Mouse (Mus musculus) erythroid progenitor cell, adult 5-6 weeks (primary cell): ENCODE data around the gene Gm5475. TPM values are rescaled to one million over a fixed set of nuclear protein-coding genes. Genes with fewer than 3 reads are reported as not detected.
"Not testable (repeated sequence)": the region's sequence is repeated elsewhere in the genome, so short reads cannot be mapped to it uniquely, and the experiment has no call there.

ENCODE experiments used
- ATAC-seq: replicated peaks from 2 replicates; pipeline ENCODE4 v1.8.0; 2016; ENCODE audit warnings: moderate number of reproducible peaks, mild to moderate bottlenecking, moderate TSS enrichment, inconsistent platforms; ENCODE audit not compliant: poor library complexity, low FRiP score, severe bottlenecking
- total RNA-seq, 2 experiments: library from RNA; stranded (forward) in 1 of 2; stranded (reverse) in 1 of 2; fragments of 150-400 nt in 1 of 2; fragments of 186-747, 209-891 nt in 1 of 2; gene quantifications; 2 replicates each; pipeline versions ENCODE4 v1.2.3 to v1.2.4; 2015 to 2017; ENCODE audit warnings: low replicate concordance in 2 of 2

Gene Gm5475
- total RNA-seq (2015; ENCODE audit: low replicate concordance): not detected in 2 replicates
- total RNA-seq (2017; ENCODE audit: low replicate concordance): 0.51 TPM in 1 of 2 replicates, not detected in the other

DNA sequence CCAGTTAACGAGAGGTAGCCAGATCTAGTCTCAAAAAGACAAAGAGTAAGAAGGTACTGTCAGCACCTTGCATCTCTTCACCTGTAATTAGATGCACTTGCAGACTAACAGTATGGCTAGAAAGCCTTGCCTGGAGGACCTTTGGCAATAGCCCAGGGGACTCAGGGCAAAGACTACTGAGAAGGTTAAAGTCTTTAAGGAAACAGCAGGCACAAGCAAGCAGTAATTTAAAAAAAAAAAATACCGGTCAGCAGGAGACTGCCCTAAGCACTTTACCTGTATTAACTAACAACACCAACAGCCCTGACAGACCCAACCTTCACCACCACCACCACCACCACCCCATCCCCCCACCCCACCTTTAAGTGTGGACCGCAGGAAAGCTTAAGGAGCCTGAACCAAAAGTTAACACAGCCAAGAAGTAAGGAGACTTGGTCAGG, at the start of gene Gm5475:
Gene Gm5475, plus strand, starts transcription at position 390 of the 440 bp plus-strand sequence.
- ATAC-seq: not testable (repeated sequence)

DNA sequence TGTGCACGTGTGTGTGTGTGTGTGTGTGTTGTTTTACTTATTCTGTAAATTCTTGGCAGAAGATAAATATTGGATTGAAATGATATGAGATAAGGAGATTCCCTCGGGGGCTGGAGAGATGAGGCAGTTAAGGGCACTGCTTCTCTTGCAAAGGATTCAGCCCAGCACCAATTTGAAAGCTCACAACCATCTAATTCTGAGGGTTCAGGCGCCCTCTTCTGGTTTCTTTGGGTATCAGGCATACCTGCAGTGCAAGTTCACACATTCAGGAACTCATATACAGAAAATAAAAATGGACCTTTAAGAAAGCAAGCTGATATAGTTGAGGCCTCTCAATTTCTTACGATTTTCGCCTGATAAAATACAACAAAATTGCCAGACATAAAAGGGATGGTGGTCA, 46.9 kb upstream of the Gm5475 start:
- no peak for ATAC-seq

DNA sequence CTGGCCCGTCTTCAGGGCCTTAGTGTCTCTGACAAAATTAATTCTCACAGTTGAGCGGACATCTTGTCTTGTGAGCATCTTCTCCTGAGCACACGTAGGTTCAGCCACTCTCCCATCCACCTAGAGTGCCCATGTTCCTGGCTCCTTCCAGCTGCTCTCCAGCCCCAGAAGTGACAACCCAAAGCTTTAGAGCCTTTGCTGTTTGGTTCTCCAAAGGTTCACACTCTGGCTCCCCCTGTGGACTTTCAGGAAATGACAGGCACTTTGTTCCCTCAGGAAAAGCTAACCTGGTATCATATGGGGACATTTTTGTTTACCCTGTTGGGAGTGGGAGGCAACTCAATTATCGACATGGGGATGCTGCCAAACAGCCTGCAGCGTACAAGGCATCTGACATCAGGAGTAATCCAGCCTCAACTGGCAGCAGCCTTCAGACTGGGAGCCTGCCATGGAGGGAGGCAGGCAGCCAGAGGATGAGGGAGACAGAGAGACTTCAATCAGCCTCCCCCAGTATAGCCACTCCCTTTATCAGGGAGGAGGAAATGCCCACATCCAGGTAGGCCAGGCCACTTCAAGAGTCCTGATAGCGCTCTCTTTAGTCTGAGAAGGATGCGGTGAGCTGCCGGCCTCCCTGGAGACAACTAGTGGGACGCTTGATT, 44.0 kb upstream of the Gm5475 start:
- peak; percentile 81 for ATAC-seq

DNA sequence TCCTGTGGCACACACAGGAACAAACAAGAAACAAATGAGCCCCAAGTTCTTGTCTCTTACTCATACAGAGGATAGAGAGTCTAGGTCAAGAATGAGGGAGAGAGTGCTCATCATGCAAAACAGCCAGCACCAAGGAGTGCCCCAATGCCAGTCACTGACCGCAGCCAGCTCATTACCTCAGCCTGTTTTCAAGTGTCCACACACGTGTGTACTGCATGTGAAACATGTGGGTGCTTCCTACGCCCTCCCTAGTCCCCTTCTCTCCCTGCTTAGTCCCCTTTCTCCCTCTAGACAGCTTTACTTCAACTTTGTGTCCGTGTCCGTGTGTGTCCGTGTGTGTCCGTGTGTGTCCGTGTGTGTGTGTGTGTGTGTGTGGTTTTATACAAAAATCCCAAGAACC, 42.3 kb upstream of the Gm5475 start:
- no peak for ATAC-seq

DNA sequence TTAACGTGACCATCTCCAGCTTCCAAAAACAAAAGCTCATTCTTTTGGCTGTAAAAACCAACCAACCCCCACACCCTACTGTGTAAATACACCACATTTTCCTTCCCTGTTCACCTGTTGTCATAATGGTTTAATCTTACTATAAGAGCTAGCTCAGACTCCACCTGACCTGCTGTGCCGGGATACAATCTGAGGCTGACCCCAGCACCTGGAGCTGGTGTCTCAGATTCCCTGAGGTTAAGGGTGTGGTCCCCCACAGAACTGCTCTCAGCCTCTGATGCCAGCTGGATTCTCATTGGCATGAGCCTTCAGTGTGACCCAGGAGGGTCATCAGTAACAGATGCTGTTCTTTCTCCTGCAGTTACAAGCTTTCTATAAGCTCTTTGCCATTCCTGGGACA, 41.8 kb upstream of the Gm5475 start:
- no peak for ATAC-seq

DNA sequence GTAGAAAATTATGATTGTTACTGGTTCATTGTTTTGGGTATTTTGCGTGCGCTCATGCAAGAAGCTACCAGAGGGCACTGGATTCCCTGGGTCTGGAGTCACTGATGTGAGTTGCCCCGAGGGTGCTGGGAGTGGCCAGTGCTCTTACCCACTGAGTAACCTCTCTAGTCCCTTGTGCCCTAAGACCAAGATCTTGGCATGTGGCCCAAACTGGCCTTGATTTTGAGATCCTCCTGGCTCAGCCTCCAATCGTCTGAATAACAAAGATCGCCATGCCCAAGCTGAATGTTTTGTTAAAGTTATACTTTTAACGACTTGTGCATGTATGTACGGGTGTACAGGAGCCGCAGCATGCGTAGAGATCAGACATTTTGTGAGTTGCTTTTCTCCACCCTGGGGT, 36.2 kb upstream of the Gm5475 start:
- ATAC-seq: no peak

DNA sequence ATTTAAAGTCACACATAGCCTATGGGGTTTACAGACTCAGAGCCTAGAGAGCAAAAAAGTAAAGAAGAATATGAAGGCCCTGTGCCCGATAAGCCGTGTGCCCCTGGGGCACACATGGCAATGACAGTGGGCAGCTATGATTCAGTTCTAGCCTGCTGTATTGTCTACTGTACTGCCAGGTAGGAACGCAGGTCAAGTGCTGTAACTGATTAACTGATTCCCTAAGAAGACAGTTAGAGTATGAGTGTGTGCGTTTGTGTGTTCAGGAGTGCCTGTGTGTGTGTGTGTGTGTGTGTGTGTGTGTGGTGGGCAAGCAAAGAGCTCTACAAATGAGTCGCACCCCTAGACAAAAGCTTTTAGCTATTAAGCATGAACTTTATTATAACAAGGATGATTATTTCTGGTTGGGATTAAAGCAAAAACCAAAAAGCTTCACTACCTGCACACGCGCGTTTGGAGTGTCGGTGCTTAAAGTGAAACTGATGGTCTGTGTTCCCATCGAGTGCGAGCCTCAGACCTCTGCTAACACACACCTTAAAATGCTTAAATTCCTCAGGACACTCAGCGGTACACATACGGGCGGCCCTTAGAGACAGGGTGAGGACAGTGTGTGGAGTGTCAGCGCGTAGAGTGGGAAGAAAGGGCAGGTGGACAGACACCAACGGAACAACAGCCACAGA, 34.3 kb upstream of the Gm5475 start:
- ATAC-seq: no peak

DNA sequence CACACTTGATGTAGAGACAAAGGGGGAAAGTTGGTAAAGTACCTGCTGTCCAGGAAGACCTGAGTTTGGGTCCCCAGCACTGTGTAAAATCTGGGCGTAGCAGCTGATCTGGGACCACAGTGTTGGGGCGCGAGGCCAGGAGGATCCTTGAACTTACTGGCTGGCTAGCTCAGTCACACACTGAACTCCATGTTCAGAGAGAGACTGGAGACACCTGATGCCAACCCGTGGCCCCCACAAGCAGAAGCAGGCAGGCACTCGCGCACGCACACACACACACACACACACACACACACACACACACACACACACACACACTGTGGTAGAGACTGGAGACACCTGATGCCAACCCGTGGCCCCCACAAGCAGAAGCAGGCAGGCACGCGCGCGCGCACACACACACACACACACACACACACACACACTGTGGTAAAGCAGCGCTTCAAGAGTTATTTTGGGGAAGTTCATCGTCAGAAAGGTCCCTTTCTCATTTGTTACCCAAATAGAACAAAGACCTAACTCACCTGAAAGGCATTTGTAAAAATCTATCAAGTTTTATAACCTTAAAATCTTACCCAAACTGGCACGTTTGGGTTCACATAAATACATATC, 33.6 kb upstream of the Gm5475 start:
- no peak for ATAC-seq

DNA sequence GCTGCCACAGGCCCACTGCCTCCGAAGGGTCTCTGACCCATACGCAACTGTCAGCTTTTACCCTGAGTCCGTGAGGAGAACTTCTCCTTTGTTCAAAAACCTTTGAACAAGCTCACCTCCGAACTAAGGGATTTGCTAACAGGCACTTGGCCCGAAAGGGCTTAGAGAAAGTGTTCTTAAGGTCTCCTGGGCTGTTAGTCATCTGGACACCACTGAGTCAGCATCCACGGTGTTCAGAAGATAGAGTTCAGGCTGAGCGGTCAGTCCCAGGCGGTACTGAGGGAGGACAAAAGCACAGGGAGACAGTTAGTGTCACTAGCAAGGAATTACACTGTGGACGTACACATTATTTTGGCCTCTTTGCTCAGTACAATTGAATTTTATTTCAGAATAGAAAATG, 33.1 kb upstream of the Gm5475 start:
- ATAC-seq: no peak

DNA sequence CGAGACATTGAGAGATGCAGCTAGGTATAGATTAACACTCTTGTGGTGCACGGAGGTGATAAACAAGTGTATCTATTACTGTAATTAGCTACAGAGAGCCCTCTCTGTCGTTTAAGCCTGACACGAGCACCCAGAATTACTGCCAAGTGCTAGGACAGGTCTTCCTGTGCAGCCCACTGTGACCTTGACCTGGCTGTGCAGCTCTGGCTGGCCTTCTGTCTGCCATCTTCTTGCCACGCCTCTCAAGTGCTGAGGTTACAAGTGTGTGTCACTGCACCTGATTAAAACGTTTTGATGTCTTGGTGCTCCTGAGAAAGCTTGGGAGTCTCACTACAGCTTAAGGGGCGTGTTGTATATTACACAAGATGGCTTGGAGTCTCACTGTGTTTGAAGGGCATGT, 30.9 kb upstream of the Gm5475 start:
- ATAC-seq: peak; percentile 47; the same call in 1 of the 2 replicates

DNA sequence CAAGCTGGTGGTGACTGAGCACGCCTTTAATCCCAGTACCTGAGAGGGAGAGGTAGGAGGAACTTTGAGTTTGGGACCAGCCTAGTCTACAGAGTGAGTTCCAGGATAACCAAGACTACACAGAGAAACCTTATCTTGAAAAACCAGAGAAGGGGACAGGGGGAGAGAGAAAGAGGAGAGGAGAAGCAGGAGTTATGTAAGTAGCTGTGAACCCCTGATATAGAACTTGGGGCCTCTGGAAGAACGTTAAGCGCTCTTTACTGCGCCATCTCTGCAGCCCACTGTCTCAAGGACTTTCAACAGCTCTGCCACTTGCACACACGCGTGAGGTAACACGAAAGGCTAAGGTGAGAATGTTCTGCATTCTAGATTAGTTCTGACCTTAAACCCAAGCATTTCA, 30.3 kb upstream of the Gm5475 start:
- ATAC-seq: peak; percentile 56

DNA sequence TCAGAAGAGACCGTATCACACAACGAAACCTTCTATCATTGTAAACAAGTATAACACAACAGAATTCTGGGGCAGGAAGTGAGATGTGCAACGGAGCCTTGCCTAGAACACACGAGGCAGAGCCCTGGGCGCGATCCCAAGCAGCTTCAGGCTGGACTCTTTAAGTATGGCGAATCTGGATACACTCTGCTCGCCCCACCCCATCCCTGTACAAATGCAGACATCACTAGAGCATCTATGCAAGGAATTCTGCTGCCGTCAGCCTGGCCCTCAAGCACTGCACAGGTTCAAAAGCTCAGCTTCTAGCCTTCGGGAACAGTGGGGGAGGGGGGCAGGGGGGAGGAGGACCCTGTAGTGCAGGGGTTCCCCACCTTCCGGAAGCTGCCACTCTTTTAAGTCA, 28.9 kb upstream of the Gm5475 start:
- no peak for ATAC-seq

DNA sequence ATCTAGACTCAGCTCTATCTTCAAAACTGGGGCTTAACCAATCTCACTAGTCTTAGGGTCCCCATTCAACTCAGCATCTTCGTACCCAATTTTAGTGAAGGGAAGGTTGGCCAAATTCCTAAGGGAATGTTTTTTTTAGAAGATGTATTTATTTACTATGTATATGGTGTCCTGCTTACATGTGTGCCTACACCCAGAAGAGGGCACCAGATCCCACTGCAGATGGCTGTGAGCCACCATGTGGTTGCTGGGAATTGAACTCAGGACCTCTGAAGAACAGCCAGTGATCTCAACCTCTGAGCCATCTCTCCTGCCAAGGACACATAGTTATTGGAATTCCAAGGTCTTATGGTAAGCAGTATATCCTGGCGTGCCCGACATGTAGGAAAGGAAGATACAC, 26.4 kb upstream of the Gm5475 start:
- ATAC-seq: no peak

DNA sequence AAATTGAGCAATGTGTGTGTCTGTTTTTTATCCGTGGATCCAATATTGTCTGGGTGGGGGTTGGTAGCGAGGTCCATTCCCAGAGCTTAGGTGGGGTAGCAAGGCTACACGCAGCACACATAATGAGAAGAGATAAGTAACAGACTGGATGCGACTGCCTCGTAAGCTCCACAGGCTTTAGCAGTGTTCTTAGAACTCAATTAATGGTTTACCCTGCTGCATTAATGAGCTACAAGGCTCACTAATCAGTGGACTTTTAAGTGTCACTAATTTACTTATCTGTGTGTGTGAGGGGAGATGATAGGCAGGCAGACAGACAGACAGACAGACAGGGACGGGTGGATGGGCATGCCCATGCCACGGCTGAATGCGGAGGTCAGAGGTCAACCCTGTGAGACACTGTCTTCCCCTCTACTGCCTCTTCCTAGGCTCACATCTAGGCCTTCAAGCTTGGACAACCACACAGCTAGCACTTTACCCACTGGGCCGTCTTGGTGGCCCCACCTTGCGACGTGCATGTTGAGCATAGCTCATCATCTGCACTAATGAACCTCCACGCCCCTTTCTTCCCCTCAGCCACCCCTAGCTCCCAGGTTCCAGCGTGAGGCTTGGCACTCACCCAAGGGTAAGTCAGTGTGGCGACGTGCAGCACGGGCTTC, 21.2 kb upstream of the Gm5475 start:
- ATAC-seq: no peak

DNA sequence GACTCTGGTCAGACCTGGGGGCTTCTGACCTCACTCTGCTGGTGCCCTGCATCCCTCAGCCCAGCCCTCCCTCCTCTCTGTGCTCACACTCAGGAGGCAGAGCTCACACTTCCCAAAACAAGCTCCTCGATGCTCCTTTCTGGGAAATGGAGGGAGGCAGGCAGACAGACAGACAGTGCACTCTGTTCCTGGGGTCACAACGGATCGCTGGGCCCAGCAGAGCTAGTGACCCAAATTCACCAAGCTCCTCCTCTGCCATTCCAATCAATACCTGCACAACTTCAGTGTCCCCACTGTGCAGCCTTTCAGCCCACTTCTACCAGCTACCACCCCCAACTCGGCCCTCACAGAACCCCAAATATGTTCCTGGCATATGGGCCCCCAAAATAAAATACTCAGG, 20.1 kb upstream of the Gm5475 start:
- ATAC-seq: no peak

DNA sequence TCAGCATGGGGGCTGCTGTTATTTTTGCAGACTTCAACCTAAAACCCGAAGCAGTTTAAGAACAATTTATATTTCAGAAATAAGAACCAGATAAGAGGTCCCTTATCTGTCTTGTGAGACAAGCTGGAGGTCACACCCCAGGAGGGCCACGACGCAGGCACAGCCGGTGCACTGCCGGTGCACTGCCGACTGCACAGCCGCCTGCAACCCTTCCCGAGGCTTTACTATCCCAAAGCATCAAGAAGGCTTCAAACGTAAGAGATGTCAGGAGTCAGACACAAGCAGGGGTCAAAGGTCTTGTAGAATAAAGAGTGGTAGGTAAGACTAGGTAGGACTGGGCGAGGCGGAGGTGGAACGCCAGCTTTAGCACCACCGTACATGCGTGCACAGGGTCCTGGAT, 19.6 kb upstream of the Gm5475 start:
- no peak for ATAC-seq

DNA sequence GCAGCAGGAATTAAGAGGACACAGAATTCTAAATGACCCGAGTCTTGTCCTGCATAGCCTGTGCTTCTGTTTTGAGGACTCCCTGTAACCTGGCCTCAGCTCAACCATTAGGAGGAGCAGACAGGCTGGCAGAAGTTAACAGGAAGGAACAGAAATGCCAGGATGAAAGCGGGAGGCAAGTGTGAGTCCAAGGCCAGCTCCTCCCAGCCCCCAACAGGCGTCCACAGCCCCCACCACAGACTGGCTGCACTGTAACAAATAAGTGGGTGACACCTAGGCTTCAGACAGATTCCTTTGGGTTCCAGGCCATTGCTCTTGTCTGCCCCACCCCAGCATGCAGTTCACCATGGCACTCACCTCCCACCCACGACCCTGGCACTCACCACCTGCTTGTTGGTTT, 19.1 kb upstream of the Gm5475 start:
- no peak for ATAC-seq

DNA sequence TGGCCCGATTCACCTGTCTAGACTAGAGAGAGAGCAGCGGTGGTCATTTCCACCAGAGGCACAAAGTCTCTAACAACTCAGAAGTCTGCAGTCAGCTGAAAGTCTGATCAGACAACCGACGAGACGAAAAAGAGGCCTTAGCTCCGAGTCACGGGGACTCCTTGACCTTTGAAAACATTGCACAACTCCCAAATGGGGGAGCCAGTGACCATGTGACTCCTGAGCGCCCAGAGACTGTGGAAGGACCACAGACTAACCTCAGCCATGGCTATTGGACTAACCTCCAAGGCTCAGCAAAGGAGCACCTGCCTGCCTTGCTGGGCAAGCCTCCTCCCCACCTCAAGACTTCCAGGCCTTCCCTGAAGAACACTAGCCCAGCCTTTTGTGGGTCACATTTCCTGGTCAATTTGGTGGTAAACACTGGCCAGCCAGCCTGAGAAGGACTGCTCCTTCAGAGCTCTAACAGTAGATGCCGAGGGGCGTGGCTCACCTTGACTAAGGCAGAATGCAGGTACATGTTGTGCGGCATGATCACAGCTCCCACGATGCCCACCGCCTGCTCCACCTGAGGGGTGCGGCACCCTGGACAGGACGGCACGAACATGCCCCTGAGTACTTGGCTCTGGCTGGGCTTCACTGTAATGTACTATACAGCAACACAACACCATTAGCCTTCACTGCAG, 18.5 kb upstream of the Gm5475 start:
- ATAC-seq: no peak

DNA sequence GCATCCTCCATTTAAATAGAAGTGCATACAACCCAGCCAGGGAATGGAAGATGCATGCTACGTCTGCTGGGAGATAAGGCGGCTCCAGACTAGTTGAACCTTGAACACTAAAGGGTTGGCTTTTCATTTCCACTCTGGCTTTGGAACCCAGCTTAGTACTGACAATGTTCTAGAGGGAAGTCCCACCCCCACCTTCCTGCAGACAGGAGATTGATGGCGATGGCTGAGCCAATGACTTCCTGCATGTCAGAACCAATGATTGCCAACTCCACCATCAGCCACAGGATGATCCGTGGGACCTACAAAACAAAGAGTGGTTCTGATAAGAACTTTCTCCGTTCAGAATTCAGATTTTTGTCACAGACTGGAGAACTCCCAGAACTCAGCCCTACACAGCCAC, 15.9 kb upstream of the Gm5475 start:
- no peak for ATAC-seq
